Mouse (Mus musculus) lung, postnatal 10 days (tissue): Measurements from ENCODE around the gene Imp4.
"Not testable (repeated sequence)": the region's sequence is repeated elsewhere in the genome, so short reads cannot be mapped to it uniquely, and the experiment has no call there.

ENCODE experiments used
- DNase-seq: peaks from one replicate; pipeline ENCODE4 v3.0.0; 2021

Gene Imp4

DNA sequence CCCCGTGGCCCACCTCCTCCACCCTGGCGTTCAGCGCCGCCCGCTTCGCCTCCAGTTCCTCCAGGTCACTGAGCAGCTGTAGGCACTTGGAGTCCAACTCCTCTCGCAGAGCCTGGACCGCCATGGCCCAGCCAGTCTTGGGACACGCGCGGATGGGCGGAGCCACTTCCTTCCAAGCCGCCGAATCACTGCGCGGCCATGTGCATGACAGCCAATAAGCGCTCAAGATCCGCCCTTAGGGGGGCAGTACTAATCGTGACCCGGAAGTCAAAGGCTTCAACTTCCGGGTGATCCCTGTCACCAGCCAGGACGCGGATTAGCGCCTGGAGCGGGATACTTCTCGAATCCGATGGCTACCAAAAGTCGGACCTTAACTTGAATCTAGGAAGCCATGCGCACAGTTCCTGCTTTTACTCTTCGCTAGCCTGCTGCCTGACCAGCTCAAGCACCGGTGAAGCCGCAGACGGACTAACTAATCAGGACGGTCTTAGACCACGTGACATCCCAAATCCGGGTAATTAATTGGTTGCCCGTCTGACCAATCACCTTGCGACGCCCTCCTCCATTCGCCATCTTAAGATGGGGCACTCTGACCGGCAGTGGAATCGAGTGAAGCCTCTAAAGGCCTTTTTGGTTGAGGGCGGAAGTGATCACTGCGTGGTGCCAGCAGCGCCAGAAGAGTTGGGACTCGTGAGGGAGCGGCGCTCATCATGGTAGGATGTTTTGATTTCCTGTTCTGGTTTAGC, at the start of gene Imp4, which contains the start of gene Ccdc115:
Gene Imp4 (plus strand): TSS at position 637 of the 746 bp plus-strand sequence.
Gene Ccdc115 (minus strand): TSS at position 458 of the 746 bp plus-strand sequence.
- DNase-seq, result peak; percentile 98

DNA sequence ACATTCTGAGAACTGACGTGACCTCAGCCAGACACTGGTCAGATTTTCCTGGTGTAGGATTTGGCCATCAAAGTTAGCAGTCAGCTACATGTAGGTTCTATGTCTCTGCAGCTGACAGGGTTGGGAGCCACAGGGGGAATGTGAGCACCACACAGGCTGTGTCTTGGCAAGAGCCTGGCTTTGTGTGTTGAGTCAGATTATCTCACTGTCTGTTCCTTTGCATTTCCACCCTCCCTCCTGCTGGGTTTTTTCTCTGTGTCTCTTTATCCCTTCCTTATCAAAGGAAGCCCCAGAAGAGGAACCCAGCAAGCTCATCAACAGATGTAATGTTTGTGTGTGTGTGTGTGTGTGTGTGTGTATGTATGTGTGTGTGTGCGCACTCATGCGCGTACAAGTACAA, 43.3 kb upstream of the Imp4 start:
- DNase-seq, result peak; percentile 21

DNA sequence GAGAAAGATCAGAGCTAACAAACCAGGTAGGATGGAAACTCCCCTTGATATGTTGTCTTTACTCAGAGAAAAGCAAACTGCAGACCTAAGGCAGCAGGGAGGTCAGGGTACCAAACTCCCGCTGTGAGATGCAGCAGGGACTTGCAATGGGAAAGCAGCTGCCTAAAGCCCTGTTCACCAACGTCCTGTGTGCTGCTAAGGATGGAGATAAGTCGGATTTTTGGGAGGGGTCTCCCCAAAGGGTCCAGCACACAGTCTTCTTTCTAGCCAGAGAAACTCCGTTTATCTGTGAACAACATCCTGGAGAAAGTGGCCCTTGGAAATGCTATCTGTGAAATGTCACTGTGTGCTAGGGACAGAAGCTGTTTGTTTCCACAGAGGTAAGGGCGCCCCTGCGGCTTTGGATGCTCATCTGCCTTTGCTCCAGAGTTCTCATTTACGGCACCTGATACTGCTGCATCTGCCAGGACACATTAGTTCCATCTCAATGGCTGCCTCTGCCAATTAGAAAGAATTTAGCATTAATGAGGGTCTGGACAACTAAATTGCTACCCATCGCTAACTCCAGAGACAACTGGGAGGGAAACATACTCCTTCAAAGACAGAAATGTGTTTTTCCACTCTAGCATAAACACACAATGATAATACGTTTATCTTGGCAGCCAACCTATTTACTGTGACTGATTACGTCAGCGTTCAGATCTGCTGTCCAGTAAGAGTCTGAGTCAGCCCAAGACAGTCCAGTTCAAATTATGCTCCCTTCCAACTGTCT, 40.3 kb upstream of the Imp4 start:
- peak; percentile 51 for DNase-seq

DNA sequence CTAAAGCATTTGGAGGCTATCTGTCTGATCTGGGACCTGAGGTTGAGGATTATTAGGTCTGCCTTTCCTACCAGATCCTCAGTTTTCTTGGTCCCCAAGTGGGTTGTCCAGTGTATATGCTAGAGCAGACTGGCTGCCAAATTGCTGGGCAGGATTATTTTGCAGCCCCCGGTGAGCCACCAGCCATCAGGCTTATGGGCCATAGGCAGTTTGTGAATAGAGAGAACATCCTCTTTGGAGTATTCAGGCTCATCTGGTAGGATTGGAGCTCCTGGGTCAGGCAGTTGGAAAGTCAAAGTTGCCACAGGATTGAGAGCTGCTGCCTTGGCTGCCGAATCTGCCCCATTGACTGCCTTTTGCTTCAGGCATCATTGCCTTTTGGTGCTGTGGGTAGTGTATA, 11.2 kb upstream of the Imp4 start:
- no peak for DNase-seq

DNA sequence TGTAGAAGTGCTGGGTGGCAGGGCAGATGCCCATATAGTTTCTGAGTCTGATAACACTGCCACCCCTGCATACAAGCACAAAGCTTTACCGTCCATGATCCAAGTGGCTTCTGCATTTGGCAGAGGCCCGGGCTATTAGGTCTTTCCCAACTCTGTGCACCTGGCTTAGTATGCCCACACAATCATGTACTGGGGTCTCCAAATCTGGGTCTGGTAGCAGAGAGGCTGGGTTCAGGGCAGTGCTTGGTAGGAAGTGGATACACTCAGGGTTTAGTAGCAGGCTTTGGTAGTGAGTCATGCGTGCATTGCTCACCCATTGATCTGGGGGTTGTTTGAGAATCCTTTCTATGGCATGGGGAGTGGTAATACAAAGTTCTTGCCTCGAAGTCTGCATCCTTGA, 10.4 kb upstream of the Imp4 start:
- no peak for DNase-seq

DNA sequence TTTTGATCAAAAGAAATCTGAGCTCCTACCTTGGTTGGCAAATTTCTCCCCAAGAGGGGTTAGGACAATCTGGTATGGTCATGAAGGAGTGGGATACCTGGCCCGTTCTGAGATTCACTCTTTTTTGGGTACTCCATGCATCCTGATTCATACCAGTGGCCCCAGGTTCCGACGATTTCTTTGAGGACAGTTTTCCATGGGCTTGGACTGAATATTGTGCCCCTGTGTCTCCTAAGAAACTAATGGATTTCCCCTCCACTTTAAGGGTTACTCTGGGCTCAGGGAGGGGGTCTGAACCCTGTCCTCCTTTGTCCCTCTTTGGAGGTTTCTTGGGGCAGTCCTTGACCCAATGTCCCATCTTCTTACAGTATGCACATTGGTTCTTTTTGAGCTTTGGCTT, 8.7 kb upstream of the Imp4 start:
- DNase-seq, result no peak

DNA sequence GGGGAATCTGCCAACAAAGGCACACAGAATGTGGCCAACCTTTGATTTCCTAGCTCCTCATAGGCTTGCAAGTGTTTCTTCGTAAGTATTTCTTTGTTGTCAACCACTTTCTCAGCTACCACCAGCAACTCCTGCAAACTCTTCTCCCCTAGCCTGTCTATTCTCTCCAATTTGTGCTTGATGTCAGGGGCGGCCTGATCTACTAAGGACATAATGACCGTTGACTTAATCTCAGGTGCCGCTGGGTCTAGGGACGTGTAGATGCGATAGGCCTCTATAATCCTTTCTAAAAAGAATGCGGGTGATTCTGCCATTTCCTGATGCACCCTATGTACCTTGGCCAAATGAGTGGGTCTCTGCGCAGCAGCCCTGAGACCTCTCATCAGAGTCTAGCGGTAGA, 8.2 kb upstream of the Imp4 start:
- no peak for DNase-seq

DNA sequence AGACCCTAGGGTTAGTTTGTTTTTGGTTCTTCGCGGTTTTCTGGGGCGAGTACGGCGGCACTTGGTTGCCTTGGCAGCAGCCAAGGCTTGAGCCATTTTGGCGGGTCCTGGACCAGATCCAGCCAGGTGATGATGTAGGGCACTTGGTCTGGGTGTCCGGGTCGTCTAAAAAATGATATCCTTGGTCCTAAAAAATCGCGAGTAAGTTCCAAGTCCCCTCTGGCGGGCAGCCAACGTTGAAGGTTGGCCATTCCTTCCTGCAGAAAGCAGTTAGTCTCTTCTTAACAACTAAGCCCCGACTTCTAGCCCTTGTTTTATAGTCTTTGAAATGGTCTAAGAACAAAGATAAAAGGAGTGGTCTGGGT, 7.3 kb upstream of the Imp4 start:
- peak; percentile 50 for DNase-seq

DNA sequence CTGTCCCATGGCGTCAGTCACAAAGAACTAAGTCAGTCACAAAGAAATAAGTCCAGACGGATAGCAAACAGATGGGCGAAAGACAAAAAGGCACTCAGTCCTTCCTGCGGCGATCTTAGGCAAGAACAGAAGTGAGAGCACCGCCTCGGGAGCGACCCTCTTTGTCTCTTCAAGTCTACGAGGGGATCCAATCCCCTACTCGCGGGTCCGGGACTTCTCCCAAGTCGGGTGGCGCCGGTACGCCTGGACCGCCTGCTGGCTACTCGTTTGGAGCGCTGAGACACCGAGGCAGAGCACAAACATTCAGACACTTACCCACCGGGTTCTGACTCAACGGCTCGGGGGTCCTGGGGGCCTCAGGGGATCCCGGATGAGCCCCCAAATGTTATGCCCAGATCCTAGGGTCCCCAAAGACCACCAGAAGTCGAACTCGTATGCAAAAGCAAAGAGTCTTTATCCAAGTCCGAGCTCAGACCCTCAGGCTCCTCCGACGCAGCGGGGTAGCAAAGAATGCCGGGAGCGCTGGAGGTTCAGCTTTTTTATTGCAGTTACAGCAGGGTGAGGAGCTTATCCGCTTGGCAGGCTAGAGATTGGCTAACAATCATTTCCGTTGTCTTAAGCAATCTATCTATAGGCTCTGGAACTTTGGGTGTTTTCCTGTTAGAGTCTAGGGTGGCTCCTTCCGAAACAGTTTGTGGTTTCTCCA, 6.7 kb upstream of the Imp4 start:
- DNase-seq, result peak; percentile 45

DNA sequence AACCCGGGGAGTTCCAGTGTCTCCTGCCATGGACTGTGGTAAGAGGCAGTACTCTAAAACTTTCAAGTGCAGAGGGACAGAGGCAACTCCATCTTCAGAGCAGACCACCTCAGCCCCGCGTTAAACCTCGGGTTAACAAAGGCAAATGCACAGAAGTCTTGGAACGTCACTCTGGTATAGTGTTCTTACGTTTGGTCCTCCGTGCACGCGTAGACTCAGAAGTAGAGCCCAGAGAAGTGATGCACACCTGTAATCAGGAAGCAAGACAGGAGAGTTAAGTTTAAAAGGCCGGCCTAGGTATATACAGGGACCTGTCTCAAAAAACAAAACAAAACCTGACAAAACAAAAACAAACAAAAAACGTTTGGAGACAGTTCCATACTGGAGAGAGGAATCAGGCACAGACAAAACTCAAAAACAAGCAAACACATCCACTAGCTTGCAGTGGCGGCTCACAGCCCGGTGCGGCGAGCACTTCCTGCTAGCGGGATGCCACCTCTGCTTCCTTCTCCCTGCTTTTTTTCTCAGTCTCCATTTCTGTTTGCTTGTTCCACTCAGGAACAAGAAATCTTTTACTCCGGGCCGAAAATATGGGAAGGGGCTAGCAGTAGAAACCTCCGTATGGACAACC, 5.6 kb upstream of the Imp4 start:
- no peak for DNase-seq

DNA sequence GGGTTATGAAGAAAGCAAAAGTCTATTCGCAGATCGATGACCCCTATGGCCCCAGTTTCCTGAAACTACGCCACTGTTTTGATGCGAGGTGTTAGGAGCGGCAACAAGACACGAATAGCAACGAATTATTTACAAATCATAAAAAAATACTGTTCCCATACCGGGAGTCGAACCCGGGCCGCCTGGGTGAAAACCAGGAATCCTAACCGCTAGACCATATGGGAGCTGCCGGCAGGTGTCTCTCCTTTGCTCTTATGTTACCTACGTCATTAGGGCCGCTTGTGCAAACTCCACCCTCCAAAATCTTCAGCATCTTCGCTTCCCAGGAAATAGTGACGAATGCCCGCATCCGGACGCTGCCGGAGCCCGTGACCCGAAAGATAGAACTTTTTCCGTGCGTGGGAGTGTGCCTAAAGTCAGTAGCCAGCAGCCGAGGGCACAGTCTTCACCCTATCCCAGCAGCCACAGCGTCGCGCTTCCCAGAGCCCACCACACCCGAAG, 4.9 kb upstream of the Imp4 start:
- peak; percentile 91 for DNase-seq

DNA sequence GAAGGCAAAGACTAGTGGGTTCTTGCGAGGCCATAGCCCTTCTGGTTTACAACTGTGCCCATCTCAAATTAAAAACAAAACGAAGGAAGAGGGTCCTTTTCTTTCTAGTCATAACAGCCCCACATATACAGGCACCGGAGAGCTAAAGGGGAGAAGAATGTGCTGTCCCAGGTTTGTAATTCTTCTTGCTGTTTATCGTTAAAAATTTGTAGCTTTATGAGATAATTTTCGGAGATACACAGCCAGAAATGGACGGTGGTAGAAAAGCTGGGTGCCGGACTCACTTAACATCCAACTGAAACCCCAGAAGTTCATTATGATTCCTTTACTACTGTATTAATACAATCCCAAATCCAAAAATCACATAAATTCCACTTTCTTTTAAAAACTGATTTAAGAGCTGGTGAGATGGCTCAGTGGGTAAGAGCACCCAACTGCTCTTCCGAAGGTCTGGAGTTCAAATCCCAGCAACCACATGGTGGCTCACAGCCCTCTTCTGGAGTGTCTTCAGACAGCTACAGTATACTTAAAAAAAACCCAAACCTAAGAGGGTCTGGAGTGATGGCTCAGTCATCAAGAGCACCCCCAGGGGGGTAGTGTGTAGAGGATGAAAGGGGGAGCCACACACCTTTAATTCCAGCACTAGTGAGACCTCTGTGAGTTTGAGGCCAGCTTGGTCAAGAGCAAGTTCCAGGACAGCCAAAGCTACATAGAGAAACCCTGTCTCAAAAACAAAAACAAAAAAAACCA, 4.1 kb upstream of the Imp4 start:
- no peak for DNase-seq

DNA sequence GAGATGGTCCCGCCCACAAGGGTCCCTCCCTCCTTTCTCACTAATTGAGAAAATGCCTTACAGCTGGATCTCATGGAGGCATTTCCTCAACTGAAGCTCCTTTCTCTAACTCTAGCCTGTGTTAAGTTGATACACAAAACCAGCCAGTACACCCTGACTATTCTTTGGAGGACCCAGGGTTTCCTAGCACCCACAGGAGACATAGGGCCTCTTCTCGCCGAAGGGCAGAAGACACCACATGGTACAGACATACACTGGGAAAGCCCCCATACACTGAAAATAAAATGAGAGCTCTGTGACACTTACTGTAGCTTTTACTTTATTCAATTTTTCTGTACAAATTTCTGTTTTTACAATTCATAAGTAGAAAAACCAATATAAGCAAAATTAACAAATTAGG, 3.3 kb upstream of the Imp4 start:
- no peak for DNase-seq

DNA sequence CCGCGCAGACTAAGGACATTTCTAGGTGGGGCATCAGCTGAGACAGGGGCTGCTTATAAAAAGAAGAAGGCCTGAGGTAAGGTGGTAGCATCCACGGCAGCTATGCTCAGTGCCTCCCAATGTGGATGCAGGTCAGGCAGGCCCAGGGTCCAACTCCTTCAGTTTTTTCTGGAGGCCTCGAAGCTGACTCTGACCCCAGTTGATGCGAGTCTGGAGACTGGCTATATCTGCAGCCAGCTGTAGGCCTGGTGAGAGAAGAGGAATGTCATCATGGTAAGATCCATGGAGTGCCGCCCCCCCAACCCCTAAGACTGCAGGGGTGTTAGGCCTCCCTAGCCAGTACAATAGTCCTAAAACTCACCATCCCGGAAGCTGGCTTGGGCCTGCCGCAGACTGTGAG, 2.3 kb upstream of the Imp4 start:
- DNase-seq, result not testable (repeated sequence)

DNA sequence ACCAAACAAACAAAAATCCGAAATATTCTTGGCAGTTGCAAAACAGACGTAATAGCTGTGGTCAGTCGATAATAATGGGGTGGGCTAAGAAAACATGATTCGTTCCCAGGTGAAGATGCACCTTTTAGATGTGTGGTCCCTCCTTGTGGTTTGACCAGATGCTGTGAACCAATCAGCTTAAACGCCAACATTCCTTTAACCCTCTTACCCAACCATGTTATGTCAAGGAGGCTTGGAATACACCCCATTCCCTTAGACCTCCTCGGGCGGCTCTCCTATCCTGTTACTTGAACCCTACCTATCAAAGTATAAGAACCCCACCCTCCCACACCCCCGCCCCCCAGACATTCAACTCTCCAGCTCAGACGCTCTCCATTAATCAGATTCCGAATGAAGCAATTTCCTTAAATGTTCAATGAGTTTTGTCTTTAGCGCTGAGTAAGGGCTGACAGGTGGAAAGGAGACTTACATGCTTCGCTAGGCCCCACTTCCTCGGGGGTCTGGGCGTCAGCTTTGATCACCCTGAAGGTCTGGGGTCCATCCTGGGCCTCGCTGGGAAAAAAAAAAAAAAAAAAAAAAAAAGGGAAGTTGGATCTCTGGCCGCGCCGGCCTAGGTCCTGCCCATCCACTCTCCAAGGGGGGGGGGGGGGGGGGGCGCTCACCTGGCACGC, 1.1 kb upstream of the Imp4 start:
- DNase-seq, result no peak

DNA sequence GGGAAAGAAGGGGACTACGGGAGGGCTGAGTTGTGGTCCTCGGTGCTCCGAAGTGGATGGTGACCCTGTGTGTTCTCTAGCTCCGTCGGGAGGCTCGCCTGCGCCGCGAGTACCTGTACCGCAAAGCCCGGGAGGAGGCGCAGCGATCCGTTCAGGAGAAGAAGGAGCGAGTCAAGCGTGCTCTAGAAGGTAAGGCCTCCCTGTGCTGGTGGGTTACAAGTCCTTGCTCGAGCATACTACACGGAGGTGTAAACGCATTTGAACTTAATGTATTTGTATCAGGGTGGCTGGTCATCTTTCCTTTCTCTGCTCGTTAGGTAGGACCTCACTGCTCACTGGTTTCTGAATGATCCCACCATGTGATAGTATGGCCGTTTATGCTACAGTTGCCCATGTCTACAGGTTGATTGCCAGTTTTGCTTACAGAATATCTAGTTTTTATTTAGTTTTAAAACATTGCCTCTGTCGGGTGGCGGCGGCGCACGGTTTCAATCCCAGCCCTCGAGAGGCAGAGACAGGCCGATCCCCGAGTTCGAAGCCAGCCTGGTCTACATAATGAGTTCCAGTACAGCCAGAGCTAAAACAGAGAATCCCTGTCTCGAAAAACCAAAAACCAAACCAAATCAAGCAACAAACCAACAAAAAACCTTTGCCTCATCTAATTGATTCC, 445 bp downstream of the Imp4 start:
- DNase-seq, result no peak

DNA sequence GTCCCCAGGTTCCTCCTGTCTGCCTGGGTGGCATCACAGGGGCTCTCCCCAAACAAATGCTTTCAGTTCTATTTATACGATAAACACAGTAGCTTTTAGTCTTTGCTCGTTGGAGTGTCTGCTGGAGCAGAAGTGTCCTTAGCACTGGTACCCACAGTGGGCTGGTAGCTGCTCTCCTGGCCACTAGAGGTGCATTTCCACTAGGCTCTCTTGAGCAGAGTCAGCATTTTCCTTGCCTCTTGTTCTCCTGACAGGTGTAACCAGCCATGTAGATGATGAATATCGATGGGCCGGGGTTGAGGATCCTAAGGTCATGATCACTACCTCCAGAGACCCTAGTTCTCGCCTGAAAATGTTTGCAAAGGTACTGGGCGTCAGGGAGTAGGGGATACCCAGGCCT, 3.5 kb downstream of the Imp4 start:
- no peak for DNase-seq

DNA sequence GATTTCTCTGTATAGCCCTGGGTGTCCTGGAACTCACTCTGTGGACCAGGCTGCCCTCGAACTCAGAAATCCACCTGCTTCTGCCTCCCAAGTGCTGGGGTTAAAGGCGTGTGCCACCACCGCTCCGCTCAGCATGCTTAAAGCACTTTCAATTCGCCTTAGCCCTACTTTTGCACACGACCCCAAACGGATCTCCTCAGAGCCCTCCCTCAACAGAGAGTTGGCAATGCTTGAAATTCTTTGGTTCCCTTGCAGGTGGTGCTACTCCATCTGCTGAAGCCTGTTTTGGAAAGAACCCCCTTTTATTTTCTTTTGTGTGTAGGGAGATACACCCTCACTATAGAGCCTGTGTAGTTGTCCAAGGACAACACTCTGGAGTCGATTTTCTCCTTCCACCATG, 18.8 kb downstream of the Imp4 start:
- DNase-seq, result no peak

DNA sequence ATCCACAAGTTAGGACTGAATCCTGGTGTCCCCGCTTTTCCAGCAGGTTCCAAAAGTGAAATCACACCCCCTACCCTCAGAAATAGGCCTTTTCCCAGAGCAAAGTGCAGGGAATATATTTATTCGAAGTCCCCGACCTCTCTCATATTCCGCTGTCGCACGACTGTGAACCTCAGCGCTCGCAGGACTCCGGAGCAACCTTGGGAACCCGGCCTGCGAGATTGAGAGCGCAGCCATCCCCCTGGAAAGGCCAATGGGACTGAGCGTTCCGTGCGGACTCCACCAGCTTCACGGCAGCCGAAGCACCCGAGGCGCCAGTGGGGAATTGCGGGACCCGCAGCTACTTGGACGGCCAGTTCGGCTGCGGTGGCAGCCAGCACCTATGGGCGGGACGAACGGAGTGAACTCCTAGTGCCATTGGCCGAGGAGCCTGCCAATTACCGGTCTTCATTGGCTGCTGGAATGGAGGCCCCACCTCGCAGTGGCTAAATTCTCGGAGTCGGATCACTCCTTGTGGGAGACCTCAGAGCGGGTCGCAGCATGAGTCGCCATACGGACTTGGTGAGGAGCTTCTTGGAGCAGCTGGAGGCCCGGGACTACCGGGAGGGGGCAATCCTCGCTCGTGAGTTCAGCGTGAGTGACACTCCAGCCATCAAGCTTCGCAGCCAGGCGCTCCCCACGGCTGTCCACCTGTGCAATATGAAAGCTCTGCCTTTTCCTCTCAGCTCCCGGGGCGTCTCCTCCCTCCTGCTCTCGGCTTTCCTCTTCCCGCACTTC, 19.8 kb downstream of the Imp4 start, which contains the start of gene Ptpn18:
Gene Ptpn18 (plus strand): TSS at position 479 of the 777 bp plus-strand sequence.
- DNase-seq, result peak; percentile 92

DNA sequence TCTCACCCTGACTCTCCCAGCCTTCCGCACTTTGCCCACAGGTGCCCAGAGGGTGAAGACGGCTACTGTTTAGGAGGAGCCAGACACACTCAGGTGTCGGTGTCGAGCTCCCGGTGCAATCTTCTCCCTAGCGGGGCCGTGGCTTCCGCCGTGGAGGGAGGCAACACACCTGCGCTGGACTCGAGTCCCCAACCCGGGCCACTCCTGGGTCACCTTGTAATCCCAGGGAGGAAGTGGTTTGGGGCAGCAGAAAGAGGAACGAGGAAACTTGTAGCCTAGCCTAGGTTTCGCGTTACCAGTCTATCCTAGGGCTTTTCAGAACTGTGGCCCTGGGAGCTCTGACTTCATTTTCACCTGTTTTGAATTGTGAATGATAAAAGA, 20.4 kb downstream of the Imp4 start:
- peak; percentile 27 for DNase-seq
